Mouse (Mus musculus) stomach, adult 2 months (tissue): ENCODE results near the gene Gm44965. TPM values are rescaled to one million over a fixed set of nuclear protein-coding genes. Genes with fewer than 3 reads are reported as not detected.

Source experiments
- polyA plus RNA-seq: library from polyadenylated mRNA; depleted of rRNA; stranded (reverse); fragments of >200 nt; gene quantifications from 2 replicates; pipeline ENCODE4 v1.2.3, GENCODE M21; 2012; rRNA removed

The Gm44965 gene
- not detected in 2 replicates for polyA plus RNA-seq

GRCm38 (mm10) chr6:48593158-48594042 lies at the start of gene Gm44965, which contains the start of gene Repin1:
Gene Gm44965 (plus strand): TSS chr6:48593941.
Gene Repin1 (plus strand): TSS chr6:48593883.

GRCm38 (mm10) chr6:48554280-48555103 lies 39.2 kb upstream of the Gm44965 start, which contains the start of gene Lrrc61:
Gene Lrrc61 (plus strand): TSS chr6:48554796.

GRCm38 (mm10) chr6:48572572-48573061 lies 21.1 kb upstream of the Gm44965 start, which contains the start of gene Rarres2:
Gene Rarres2 (minus strand): TSS chr6:48572789.

GRCm38 (mm10) chr6:48589194-48589750 lies 4.5 kb upstream of the Gm44965 start, which contains the start of gene Gm45021:
Gene Gm45021 (plus strand): TSS chr6:48589610.

GRCm38 (mm10) chr6:48601271-48602079 lies 7.7 kb downstream of the Gm44965 start, which contains the start of gene Zfp775:
Gene Zfp775 (plus strand): TSS chr6:48602063.

GRCm38 (mm10) chr6:48626464-48626863 lies 32.7 kb downstream of the Gm44965 start, which contains the start of gene AI854703:
Gene AI854703 (plus strand): TSS chr6:48626764.

GRCm38 (mm10) chr6:48646995-48647394 lies 53.3 kb downstream of the Gm44965 start, which contains the start of gene Gimap8:
Gene Gimap8 (plus strand): TSS chr6:48647234.

Other genes with a start within 250 kb of the Gm44965 start
- gene Krba1, start 198.4 kb upstream of the Gm44965 start, polyA plus RNA-seq, result 5.9 and 7.2 TPM in 2 replicates
- gene Zfp467, start 148.1 kb upstream of the Gm44965 start, polyA plus RNA-seq, result 19.5 and 20.3 TPM in 2 replicates
- 0.24 and 0.50 TPM in 2 replicates for gene Sspo, start 145.7 kb upstream of the Gm44965 start, polyA plus RNA-seq
- gene Atp6v0e2, start 56.3 kb upstream of the Gm44965 start, polyA plus RNA-seq, result 13.9 and 14.1 TPM in 2 replicates
- 6.2 and 7.2 TPM in 2 replicates for gene Lrrc61, start 39.1 kb upstream of the Gm44965 start, polyA plus RNA-seq
- 46.6 and 47.3 TPM in 2 replicates for gene Rarres2, start 21.2 kb upstream of the Gm44965 start, polyA plus RNA-seq
- not detected in 2 replicates for gene Gm45021, start 4.3 kb upstream of the Gm44965 start, polyA plus RNA-seq
- 13.2 and 15.6 TPM in 2 replicates for gene Repin1, start 58 bp upstream of the Gm44965 start, polyA plus RNA-seq
- gene Zfp775, start 8.1 kb downstream of the Gm44965 start, polyA plus RNA-seq, result 2.3 and 3.2 TPM in 2 replicates
- gene AI854703, start 32.8 kb downstream of the Gm44965 start, polyA plus RNA-seq, result 0.71 and 0.78 TPM in 2 replicates
- 0.26 and 0.52 TPM in 2 replicates for gene Gimap8, start 53.3 kb downstream of the Gm44965 start, polyA plus RNA-seq
- gene Gimap9, start 82.2 kb downstream of the Gm44965 start, polyA plus RNA-seq, result 0.23 TPM in 1 of 2 replicates, not detected in the other
- 0.98 and 1.2 TPM in 2 replicates for gene Gimap4, start 90.6 kb downstream of the Gm44965 start, polyA plus RNA-seq
- gene Gimap6, start 114.3 kb downstream of the Gm44965 start, polyA plus RNA-seq, result 0.57 and 1.1 TPM in 2 replicates
- not detected in 2 replicates for gene Gm28053, start 124.7 kb downstream of the Gm44965 start, polyA plus RNA-seq
- 0.05 TPM in 1 of 2 replicates, not detected in the other for gene Gimap7, start 124.7 kb downstream of the Gm44965 start, polyA plus RNA-seq
- 1.3 and 3.6 TPM in 2 replicates for gene Gimap1, start 145.1 kb downstream of the Gm44965 start, polyA plus RNA-seq
- gene Gimap5, start 152.3 kb downstream of the Gm44965 start, polyA plus RNA-seq, result 0.89 and 1.6 TPM in 2 replicates
- gene Gimap3, start 176.9 kb downstream of the Gm44965 start, polyA plus RNA-seq, result 0.25 and 0.55 TPM in 2 replicates
- gene Tmem176a, start 247.0 kb downstream of the Gm44965 start, polyA plus RNA-seq, result 59.3 and 80.5 TPM in 2 replicates
- 108 and 110 TPM in 2 replicates for gene Tmem176b, start 247.6 kb downstream of the Gm44965 start, polyA plus RNA-seq